Mouse (Mus musculus) c-Kit-negative CD71-positive TER-119-positive erythroid progenitor cells, embryonic 14.5 days (primary cell): ENCODE data around the gene Spg21.

Source experiments
- DNase-seq: peaks from one replicate; pipeline ENCODE4 v3.0.0-alpha.2; 2013; ENCODE audit warnings: low read depth, low spot score

Spg21 gene

GRCm38 (mm10) chr9:65460732-65461442, at the start of gene Spg21:
TSS of gene Spg21 (plus strand) at chr9:65460947.
- DNase-seq, result peak; percentile 74

GRCm38 (mm10) chr9:65411326-65411725, 49.4 kb upstream of the Spg21 start:
- no peak for DNase-seq

- no peak for DNase-seq
These were observed 43.0 kb upstream of the Spg21 start for GRCm38 (mm10) chr9:65417738-65418137.

GRCm38 (mm10) chr9:65419633-65420032, 41.1 kb upstream of the Spg21 start:
- DNase-seq, result no peak

- no peak for DNase-seq
These were observed 37.8 kb upstream of the Spg21 start, which contains the start of gene Slc51b for GRCm38 (mm10) chr9:65422760-65423501. TSS of gene Slc51b (minus strand) at chr9:65422955.

- no peak for DNase-seq
These were observed 36.4 kb upstream of the Spg21 start for GRCm38 (mm10) chr9:65424393-65424792.

GRCm38 (mm10) chr9:65427511-65427910, 33.2 kb upstream of the Spg21 start:
- no peak for DNase-seq

GRCm38 (mm10) chr9:65428003-65428402, 32.7 kb upstream of the Spg21 start:
- no peak for DNase-seq

- DNase-seq, result no peak
These were observed 30.3 kb upstream of the Spg21 start for GRCm38 (mm10) chr9:65430401-65430800.

GRCm38 (mm10) chr9:65430921-65431320, 29.8 kb upstream of the Spg21 start:
- DNase-seq, result no peak

GRCm38 (mm10) chr9:65432236-65432635, 28.5 kb upstream of the Spg21 start:
- peak; percentile 67 for DNase-seq

GRCm38 (mm10) chr9:65434140-65434539, 26.6 kb upstream of the Spg21 start:
- DNase-seq, result peak; percentile 59

- DNase-seq, result no peak
These were observed 25.5 kb upstream of the Spg21 start for GRCm38 (mm10) chr9:65435211-65435610.

GRCm38 (mm10) chr9:65435671-65436301, 25.0 kb upstream of the Spg21 start, which contains the start of gene Mtfmt:
TSS of gene Mtfmt (plus strand) at chr9:65435782.
- peak; percentile 93 for DNase-seq

GRCm38 (mm10) chr9:65444692-65445091, 16.1 kb upstream of the Spg21 start:
- DNase-seq, result no peak

- DNase-seq, result no peak
These were observed 12.8 kb upstream of the Spg21 start for GRCm38 (mm10) chr9:65447951-65448350.

- DNase-seq, result no peak
These were observed 1.8 kb upstream of the Spg21 start for GRCm38 (mm10) chr9:65458975-65459374.

GRCm38 (mm10) chr9:65460198-65460597, 549 bp upstream of the Spg21 start:
- DNase-seq, result no peak

- no peak for DNase-seq
These were observed 1.8 kb downstream of the Spg21 start for GRCm38 (mm10) chr9:65462544-65462943.

- no peak for DNase-seq
These were observed 3.4 kb downstream of the Spg21 start for GRCm38 (mm10) chr9:65464161-65464560.

GRCm38 (mm10) chr9:65465241-65465640, 4.5 kb downstream of the Spg21 start:
- DNase-seq, result no peak

- DNase-seq, result no peak
These were observed 6.9 kb downstream of the Spg21 start for GRCm38 (mm10) chr9:65467686-65468085.
